Mouse (Mus musculus) B cell, adult 2 months (primary cell): ENCODE data around the gene Inmt.
"Not testable (repeated sequence)": the region's sequence is repeated elsewhere in the genome, so short reads cannot be mapped to it uniquely, and the experiment has no call there.

Experiments
- DNase-seq, 2 experiments: peaks; one replicate each; pipeline ENCODE4 v3.0.0; 2022

Gene Inmt

GRCm38 (mm10) chr6:55174741-55175181 is at the start of gene Inmt:
TSS of gene Inmt (minus strand) at chr6:55175043.
- DNase-seq: no peak

- DNase-seq: no peak
These were observed 49.1 kb upstream of the Inmt start for GRCm38 (mm10) chr6:55223986-55224385.

GRCm38 (mm10) chr6:55218232-55218631 is 43.4 kb upstream of the Inmt start:
- DNase-seq: no peak

- DNase-seq: no peak
These were observed 39.7 kb upstream of the Inmt start for GRCm38 (mm10) chr6:55214541-55214940.

- no peak for DNase-seq
These were observed 35.9 kb upstream of the Inmt start for GRCm38 (mm10) chr6:55210423-55211365.

GRCm38 (mm10) chr6:55207786-55208185 is 32.9 kb upstream of the Inmt start:
- no peak for DNase-seq

- no peak for DNase-seq
These were observed 29.1 kb upstream of the Inmt start for GRCm38 (mm10) chr6:55203931-55204330.

GRCm38 (mm10) chr6:55202913-55203910 is 28.4 kb upstream of the Inmt start, which contains the start of gene Mindy4:
TSS of gene Mindy4 (plus strand) at chr6:55203383.
- DNase-seq: peak in 1 of 2 experiments; percentile 3

- no peak for DNase-seq
These were observed 24.2 kb upstream of the Inmt start for GRCm38 (mm10) chr6:55199047-55199446.

- DNase-seq: no peak
These were observed 18.3 kb upstream of the Inmt start for GRCm38 (mm10) chr6:55193171-55193570.

- no peak for DNase-seq
These were observed 16.7 kb upstream of the Inmt start for GRCm38 (mm10) chr6:55191537-55191936.

GRCm38 (mm10) chr6:55189406-55189805 is 14.6 kb upstream of the Inmt start:
- no peak for DNase-seq

GRCm38 (mm10) chr6:55187827-55188226 is 13.0 kb upstream of the Inmt start:
- not testable (repeated sequence) for DNase-seq

- no peak for DNase-seq
These were observed 8.0 kb upstream of the Inmt start for GRCm38 (mm10) chr6:55182655-55183430.

- no peak for DNase-seq
These were observed 4.7 kb upstream of the Inmt start for GRCm38 (mm10) chr6:55179560-55179959.

GRCm38 (mm10) chr6:55177060-55177732 is 2.4 kb upstream of the Inmt start:
- peak; percentile 37 to 42 for DNase-seq

GRCm38 (mm10) chr6:55175892-55176291 is 1.0 kb upstream of the Inmt start:
- DNase-seq: no peak

- no peak for DNase-seq
These were observed 613 bp upstream of the Inmt start for GRCm38 (mm10) chr6:55175456-55175855.

GRCm38 (mm10) chr6:55173941-55174349 is 898 bp downstream of the Inmt start:
- DNase-seq: no peak

- no peak for DNase-seq
These were observed 1.7 kb downstream of the Inmt start for GRCm38 (mm10) chr6:55173171-55173570.

GRCm38 (mm10) chr6:55171638-55172037 is 3.2 kb downstream of the Inmt start:
- DNase-seq: no peak

- DNase-seq: no peak
These were observed 5.0 kb downstream of the Inmt start for GRCm38 (mm10) chr6:55169818-55170217.
